Mouse (Mus musculus) liver, embryonic 14.5 days (tissue): ENCODE data around the gene Cdiptos.

Experiments used
- CTCF ChIP-seq: IDR thresholded peaks from 2 replicates; pipeline ENCODE4 v1.5.1; 2016; ENCODE audit warnings: antibody characterized with exemption, low read depth, control low read depth
- EP300 ChIP-seq: IDR thresholded peaks from 2 replicates; pipeline ENCODE4 v1.6.1; 2016; ENCODE audit warnings: antibody characterized with exemption, low read depth

DNA sequence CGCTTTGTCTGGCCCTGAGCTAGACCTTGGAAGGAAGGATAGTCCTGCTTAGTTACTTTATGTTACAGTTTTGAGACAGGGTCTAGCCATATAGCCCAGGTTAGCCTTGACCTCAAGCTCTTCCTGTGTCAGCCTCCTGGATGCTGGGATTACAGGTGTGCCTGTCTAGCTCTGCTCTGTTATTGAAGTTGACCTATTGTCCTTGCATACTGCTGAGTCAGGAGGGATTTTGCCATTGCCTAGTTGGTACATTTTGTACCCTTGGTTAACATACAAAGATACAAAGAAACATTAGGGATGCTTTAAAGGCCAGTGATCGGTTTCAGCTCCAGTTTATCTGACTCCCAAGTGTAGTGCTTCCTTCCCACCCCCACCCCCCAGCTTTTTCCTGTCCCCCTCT, 43.2 kb downstream of the Cdiptos start:
- no peak for TF ChIP-seq EP300
- no peak for TF ChIP-seq CTCF
